Mouse (Mus musculus): ENCODE measurements at regions not wholly inside any gene's neighbourhood (a gene's known extent, or its start where the extent isn't known, plus 50 kb on each side); places are given as distances from the start of the nearest gene placed in this dataset.

- DNase-seq, result no peak
- Histone ChIP-seq H3K4me1 (ENCODE audit: control insufficient read depth, insufficient read depth, low read length) (no peaks in the 10 kb centered on the region), H3K27me3 (ENCODE audit: control insufficient read depth, insufficient read depth, low read length) (no peaks in the 10 kb centered on the region), H3K27ac (ENCODE audit: insufficient read depth, low read length) (no peak overlapping the region), H3K4me3 (replicated peaks; ENCODE audit: insufficient read depth, low read depth, low read length) (no peak overlapping the region)
- no peak for TF ChIP-seq POLR2A (IDR thresholded peaks at IDR 0.05; ENCODE audit: borderline replicate concordance, insufficient read depth, low read length)
- TF ChIP-seq CTCF (IDR thresholded peaks at IDR 0.05; ENCODE audit: borderline replicate concordance, insufficient read depth, low read depth, low read length), result no peak
- 50% methylated on average over 8 of the region's 8 CpGs for WGBS
Measured at GRCm38 (mm10) chr10:125726546-125726945, 239.4 kb upstream of the Lrig3 start.

- no peak overlapping the region for H3K4me3 ChIP-seq (replicated peaks; ENCODE audit: insufficient read depth, low read depth, low read length)
- no peaks in the 10 kb centered on the region for H3K4me1 ChIP-seq (ENCODE audit: control insufficient read depth, insufficient read depth, low read length)
- 95% methylated on average over 4 of the region's 4 CpGs for WGBS
- no peaks in the 10 kb centered on the region for H3K27me3 ChIP-seq (ENCODE audit: control insufficient read depth, insufficient read depth, low read length)
- H3K27ac ChIP-seq (ENCODE audit: insufficient read depth, low read length), result no peak overlapping the region
- TF ChIP-seq POLR2A (IDR thresholded peaks at IDR 0.05; ENCODE audit: borderline replicate concordance, insufficient read depth, low read length) (no peak), CTCF (IDR thresholded peaks at IDR 0.05; ENCODE audit: borderline replicate concordance, insufficient read depth, low read depth, low read length) (no peak)
- DNase-seq, result no peak
Measured at GRCm38 (mm10) chr10:125735744-125736494, 230.0 kb upstream of the Lrig3 start.

GRCm38 (mm10) chr10:125743181-125743580 is 222.8 kb upstream of the Lrig3 start:
- Histone ChIP-seq H3K27ac (ENCODE audit: insufficient read depth, low read length) (no peak overlapping the region), H3K4me1 (ENCODE audit: control insufficient read depth, insufficient read depth, low read length) (no peaks in the 10 kb centered on the region), H3K4me3 (replicated peaks; ENCODE audit: insufficient read depth, low read depth, low read length) (no peak overlapping the region), H3K27me3 (ENCODE audit: control insufficient read depth, insufficient read depth, low read length) (no peaks in the 10 kb centered on the region)
- TF ChIP-seq CTCF (IDR thresholded peaks at IDR 0.05; ENCODE audit: borderline replicate concordance, insufficient read depth, low read depth, low read length) (no peak), POLR2A (IDR thresholded peaks at IDR 0.05; ENCODE audit: borderline replicate concordance, insufficient read depth, low read length) (no peak)
- DNase-seq, result no peak
- 54% methylated on average over 6 of the region's 6 CpGs for WGBS

DNA sequence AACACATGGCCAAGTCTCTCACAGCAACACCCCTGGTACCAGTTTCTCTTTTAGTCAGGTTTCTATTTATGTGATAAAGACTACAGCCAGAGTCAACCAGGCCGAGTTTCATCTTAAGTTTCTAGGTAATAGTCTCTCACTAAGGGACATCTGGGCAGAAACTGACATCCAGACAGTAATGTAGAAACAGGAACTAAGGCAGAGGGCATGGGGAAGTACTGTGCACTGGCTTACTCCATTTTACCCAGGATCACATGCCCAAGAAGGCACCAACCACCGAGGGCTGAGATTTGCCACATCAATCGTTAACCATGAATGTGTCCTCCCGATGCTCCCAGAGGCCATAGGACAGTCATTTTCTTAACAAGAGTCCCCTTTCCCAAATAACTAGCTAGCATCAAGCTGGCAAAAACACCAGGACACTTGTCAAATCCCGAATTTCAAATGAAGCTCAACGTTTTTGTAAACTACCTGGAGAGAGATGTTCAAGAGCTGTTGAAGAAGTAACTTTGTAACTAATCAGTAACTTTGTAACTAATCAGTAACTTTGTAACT is 216.9 kb upstream of the Lrig3 start:
- DNase-seq, result no peak
- 64% methylated on average over 6 of the region's 6 CpGs for WGBS
- Histone ChIP-seq H3K4me1 (ENCODE audit: control insufficient read depth, insufficient read depth, low read length) (no peaks in the 10 kb centered on the region), H3K27ac (ENCODE audit: insufficient read depth, low read length) (no peak overlapping the region), H3K27me3 (ENCODE audit: control insufficient read depth, insufficient read depth, low read length) (no peaks in the 10 kb centered on the region), H3K4me3 (replicated peaks; ENCODE audit: insufficient read depth, low read depth, low read length) (no peak overlapping the region)
- TF ChIP-seq CTCF (IDR thresholded peaks at IDR 0.05; ENCODE audit: borderline replicate concordance, insufficient read depth, low read depth, low read length) (no peak), POLR2A (IDR thresholded peaks at IDR 0.05; ENCODE audit: borderline replicate concordance, insufficient read depth, low read length) (no peak)

DNA sequence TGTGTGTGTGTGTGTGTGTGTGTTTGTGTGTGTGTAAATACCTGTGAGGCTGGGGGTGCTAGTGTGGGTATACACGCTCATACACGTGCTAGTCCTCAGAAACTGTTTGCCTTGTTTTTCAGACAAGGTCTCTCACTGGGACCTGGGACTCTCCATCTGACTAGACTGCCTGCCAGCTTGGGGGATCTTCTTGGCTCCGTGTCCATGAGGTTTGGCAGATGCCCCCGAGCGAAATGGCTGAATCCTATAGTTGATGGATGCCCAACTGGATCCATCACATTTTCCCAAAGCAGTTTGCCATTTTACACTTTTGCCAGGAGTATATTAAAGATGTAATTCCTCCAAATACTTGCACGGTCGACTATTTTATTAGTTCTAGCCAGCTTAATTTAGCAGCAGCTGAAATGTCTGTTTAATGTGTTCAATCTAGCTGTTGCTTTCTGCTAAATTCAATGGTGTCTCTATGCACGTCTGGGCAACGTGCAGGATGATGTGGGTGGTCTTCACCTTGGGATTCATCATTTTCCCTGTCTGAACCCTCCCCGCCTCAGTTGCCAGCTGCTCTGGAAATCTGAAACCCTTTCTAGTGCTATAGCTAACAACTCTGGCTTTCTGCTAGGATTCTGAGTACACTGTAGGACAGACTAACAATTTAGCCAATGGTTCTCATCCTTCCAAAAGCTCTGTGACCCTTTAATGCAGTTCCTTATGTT is 213.3 kb upstream of the Lrig3 start:
- TF ChIP-seq CTCF (IDR thresholded peaks at IDR 0.05; ENCODE audit: borderline replicate concordance, insufficient read depth, low read depth, low read length), result no peak
- no peak for TF ChIP-seq POLR2A (IDR thresholded peaks at IDR 0.05; ENCODE audit: borderline replicate concordance, insufficient read depth, low read length)
- 13% methylated on average over 10 of the region's 10 CpGs for WGBS
- no peak overlapping the region for H3K4me3 ChIP-seq (replicated peaks; ENCODE audit: insufficient read depth, low read depth, low read length)
- DNase-seq, result no peak
- no peak overlapping the region for H3K27ac ChIP-seq (ENCODE audit: insufficient read depth, low read length)
- H3K4me1 ChIP-seq (ENCODE audit: control insufficient read depth, insufficient read depth, low read length), result no peaks in the 10 kb centered on the region
- no peaks in the 10 kb centered on the region for H3K27me3 ChIP-seq (ENCODE audit: control insufficient read depth, insufficient read depth, low read length)

DNA sequence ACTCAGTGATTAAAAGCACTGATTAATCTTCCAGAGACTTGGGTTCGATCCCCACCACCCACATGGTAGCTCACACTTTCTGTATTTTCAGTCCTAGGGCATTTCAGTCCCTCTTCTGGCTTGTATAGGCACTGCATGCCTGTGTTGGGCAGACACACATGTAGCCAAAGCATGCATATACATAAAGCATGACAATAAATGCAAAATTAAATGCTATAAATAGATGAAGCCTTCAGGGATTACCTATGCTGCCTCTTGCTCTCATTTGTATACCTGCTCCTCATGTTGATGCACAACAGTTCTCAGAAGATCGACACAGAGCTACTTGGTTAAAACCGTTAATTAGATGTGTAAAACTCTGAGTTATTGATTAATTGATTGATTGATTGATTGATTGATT is 206.8 kb upstream of the Lrig3 start:
- Histone ChIP-seq H3K4me1 (ENCODE audit: control insufficient read depth, insufficient read depth, low read length) (no peaks in the 10 kb centered on the region), H3K27ac (ENCODE audit: insufficient read depth, low read length) (no peak overlapping the region), H3K27me3 (ENCODE audit: control insufficient read depth, insufficient read depth, low read length) (no peaks in the 10 kb centered on the region), H3K4me3 (replicated peaks; ENCODE audit: insufficient read depth, low read depth, low read length) (no peak overlapping the region)
- TF ChIP-seq CTCF (IDR thresholded peaks at IDR 0.05; ENCODE audit: borderline replicate concordance, insufficient read depth, low read depth, low read length) (no peak), POLR2A (IDR thresholded peaks at IDR 0.05; ENCODE audit: borderline replicate concordance, insufficient read depth, low read length) (no peak)
- 95% methylated on average over 3 of the region's 3 CpGs for WGBS
- DNase-seq, result no peak

GRCm38 (mm10) chr10:125762367-125763068 is 203.4 kb upstream of the Lrig3 start:
- 86% methylated on average over 16 of the region's 16 CpGs for WGBS
- no peak overlapping the region for H3K27ac ChIP-seq (ENCODE audit: insufficient read depth, low read length)
- no peak overlapping the region for H3K4me3 ChIP-seq (replicated peaks; ENCODE audit: insufficient read depth, low read depth, low read length)
- no peak for TF ChIP-seq POLR2A (IDR thresholded peaks at IDR 0.05; ENCODE audit: borderline replicate concordance, insufficient read depth, low read length)
- TF ChIP-seq CTCF (IDR thresholded peaks at IDR 0.05; ENCODE audit: borderline replicate concordance, insufficient read depth, low read depth, low read length), result no peak
- no peak for DNase-seq
- no peaks in the 10 kb centered on the region for H3K4me1 ChIP-seq (ENCODE audit: control insufficient read depth, insufficient read depth, low read length)
- no peaks in the 10 kb centered on the region for H3K27me3 ChIP-seq (ENCODE audit: control insufficient read depth, insufficient read depth, low read length)
